Mouse (Mus musculus) lung, postnatal 0 days (tissue): ENCODE measurements around the gene Chd3. TPM values are rescaled to one million over a fixed set of nuclear protein-coding genes. Genes with fewer than 3 reads are reported as not detected.

ENCODE experiments used
- ATAC-seq: fragments of 200-750 bp; cut with Nextera tagmentation; 2 replicates; pipeline ENCODE4 v1.8.0; 2017; ENCODE audit warnings: moderate library complexity
- DNase-seq: peaks from one replicate; pipeline ENCODE4 v3.0.0-alpha.2; 2016; ENCODE audit warnings: low spot score
- H3K27ac ChIP-seq: fragments of 300-500 bp; sonication (generic); 2 replicates; pipeline ENCODE4 v1.5.1; 2014; ENCODE audit warnings: antibody characterized with exemption, mild to moderate bottlenecking, low read length, mixed read lengths
- H3K27me3 ChIP-seq: fragments of 300-500 bp; sonication (generic); replicated peaks from 2 replicates; pipeline ENCODE4 v1.6.1; 2014; ENCODE audit warnings: low read length, mixed read lengths; ENCODE audit not compliant: insufficient read depth
- H3K36me3 ChIP-seq: fragments of 300-500 bp; sonication (generic); 2 replicates; pipeline ENCODE4 v1.6.1; 2014; ENCODE audit warnings: low read length, mixed read lengths; ENCODE audit not compliant: insufficient read depth
- H3K4me1 ChIP-seq: fragments of 300-500 bp; sonication (generic); 2 replicates; pipeline ENCODE4 v1.6.1; 2014; ENCODE audit warnings: antibody characterized with exemption, low read depth, low read length, mixed read lengths; ENCODE audit not compliant: insufficient read depth
- H3K4me2 ChIP-seq: fragments of 300-500 bp; sonication (generic); replicated peaks from 2 replicates; pipeline ENCODE4 v1.6.1; 2014; ENCODE audit warnings: low read depth, mild to moderate bottlenecking, low read length, moderate library complexity, mixed read lengths
- H3K4me3 ChIP-seq: fragments of 300-500 bp; sonication (generic); 2 replicates; pipeline ENCODE4 v1.5.1; 2014; ENCODE audit warnings: low read depth, low read length
- H3K9ac ChIP-seq: fragments of 300-500 bp; sonication (generic); replicated peaks from 2 replicates; pipeline ENCODE4 v1.6.1; 2014; ENCODE audit warnings: low read depth, mild to moderate bottlenecking
- H3K9me3 ChIP-seq: fragments of 300-500 bp; sonication (generic); 2 replicates; pipeline ENCODE4 v1.6.1; 2016; ENCODE audit warnings: low read length, mixed read lengths
- CTCF ChIP-seq: IDR thresholded peaks from 2 replicates; pipeline ENCODE4 v1.5.1; 2016; ENCODE audit warnings: antibody characterized with exemption, mild to moderate bottlenecking
- EP300 ChIP-seq: IDR thresholded peaks from 2 replicates; pipeline ENCODE4 v1.6.1; 2016; ENCODE audit warnings: antibody characterized with exemption, mild to moderate bottlenecking, control low read depth
- WGBS: fragments of 180-500 bp; shearing (Covaris S2); extraction: QIAGEN DNeasy Blood & Tissue Kit; methylation state at CpG from one replicate; pipeline ENCODE4 v1.1.7; 2014; 5-methylcytosine and 5-hydroxymethylcytosine counted together
- polyA plus RNA-seq: library from polyadenylated mRNA; unstranded; fragments of >200 nt; fragmentation: Nextera tagmentation; extraction: Ambion mirVana; gene quantifications from 2 replicates; pipeline ENCODE4 v1.2.1, GENCODE M21; 2015

The Chd3 gene
- polyA plus RNA-seq, 1 experiment from 2014 or later = 29.9 TPM

- H3K9ac ChIP-seq = no peak overlapping the region
- no peak for DNase-seq
- H3K4me3 ChIP-seq = no peak overlapping the region
- H3K9me3 ChIP-seq = no peaks in the 10 kb centered on the region
- peak overlapping the region; percentile 100 for H3K27ac ChIP-seq
- WGBS = 25% methylated on average over 8 of the region's 8 CpGs
- peaks cover 30% of the 10 kb centered on the region; the same call in 1 of the 2 replicates for H3K36me3 ChIP-seq
- H3K4me1 ChIP-seq = peaks cover 24% of the 10 kb centered on the region
- H3K27me3 ChIP-seq = no peaks in the 10 kb centered on the region
- no peak for ATAC-seq
- TF ChIP-seq EP300 (no peak), CTCF (no peak)
- peak overlapping the region; percentile 77 for H3K4me2 ChIP-seq
Measured at GRCm38 (mm10) chr11:69364376-69364775, 4.8 kb downstream of the Chd3 start.

- Histone ChIP-seq H3K36me3 (peaks cover 47% of the 10 kb centered on the region; the same call in 1 of the 2 replicates), H3K27ac (no peak overlapping the region), H3K4me1 (peaks cover 19% of the 10 kb centered on the region), H3K4me2 (no peak overlapping the region), H3K9ac (no peak overlapping the region), H3K9me3 (no peaks in the 10 kb centered on the region), H3K4me3 (no peak overlapping the region), H3K27me3 (no peaks in the 10 kb centered on the region)
- DNase-seq (peak; percentile 42), ATAC-seq (no peak)
- 47% methylated on average over 2 of the region's 2 CpGs for WGBS
- TF ChIP-seq EP300 = no peak
- peak; percentile 50 for TF ChIP-seq CTCF
Measured at GRCm38 (mm10) chr11:69362479-69362878, 6.7 kb downstream of the Chd3 start.

GRCm38 (mm10) chr11:69362021-69362420 lies 7.2 kb downstream of the Chd3 start:
- H3K27me3 ChIP-seq = no peaks in the 10 kb centered on the region
- H3K9ac ChIP-seq = no peak overlapping the region
- ATAC-seq = no peak
- no peak overlapping the region for H3K27ac ChIP-seq
- no peak overlapping the region for H3K4me2 ChIP-seq
- 59% methylated on average over 7 of the region's 7 CpGs for WGBS
- no peak overlapping the region for H3K4me3 ChIP-seq
- no peak for TF ChIP-seq CTCF
- no peak for TF ChIP-seq EP300
- H3K9me3 ChIP-seq = no peaks in the 10 kb centered on the region
- H3K36me3 ChIP-seq = peaks cover 52% of the 10 kb centered on the region; the same call in 1 of the 2 replicates
- DNase-seq = no peak
- H3K4me1 ChIP-seq = peaks cover 19% of the 10 kb centered on the region

GRCm38 (mm10) chr11:69357690-69358089 lies 11.5 kb downstream of the Chd3 start:
- Histone ChIP-seq H3K9me3 (no peaks in the 10 kb centered on the region), H3K4me3 (no peak overlapping the region), H3K4me1 (no peaks in the 10 kb centered on the region), H3K27me3 (no peaks in the 10 kb centered on the region), H3K36me3 (peaks cover 75% of the 10 kb centered on the region), H3K9ac (no peak overlapping the region), H3K27ac (no peak overlapping the region), H3K4me2 (no peak overlapping the region)
- TF ChIP-seq EP300 = no peak
- no peak for TF ChIP-seq CTCF
- no peak for DNase-seq
- 86% methylated on average over 12 of the region's 12 CpGs for WGBS
- no peak for ATAC-seq

GRCm38 (mm10) chr11:69356544-69356943 lies 12.7 kb downstream of the Chd3 start:
- Histone ChIP-seq H3K4me1 (no peaks in the 10 kb centered on the region), H3K4me3 (no peak overlapping the region), H3K36me3 (peaks cover 73% of the 10 kb centered on the region), H3K27me3 (no peaks in the 10 kb centered on the region), H3K9me3 (no peaks in the 10 kb centered on the region), H3K9ac (no peak overlapping the region), H3K4me2 (no peak overlapping the region), H3K27ac (no peak overlapping the region)
- 87% methylated on average over 5 of the region's 5 CpGs for WGBS
- ATAC-seq (no peak), DNase-seq (no peak)
- TF ChIP-seq CTCF = no peak
- no peak for TF ChIP-seq EP300

- Histone ChIP-seq H3K4me3 (no peak overlapping the region), H3K27me3 (no peaks in the 10 kb centered on the region), H3K9me3 (no peaks in the 10 kb centered on the region), H3K4me1 (no peaks in the 10 kb centered on the region), H3K9ac (no peak overlapping the region), H3K4me2 (no peak overlapping the region), H3K36me3 (peaks cover 47% of the 10 kb centered on the region; the same call in 1 of the 2 replicates), H3K27ac (no peak overlapping the region)
- no peak for ATAC-seq
- TF ChIP-seq EP300 = no peak
- 84% methylated on average over 26 of the region's 26 CpGs for WGBS
- DNase-seq = no peak
Measured at GRCm38 (mm10) chr11:69346441-69346840, 22.8 kb downstream of the Chd3 start.
